Mouse (Mus musculus) embryonic facial prominence, embryonic 15.5 days (tissue): ENCODE results near the gene Dbil5. TPM values are rescaled to one million over a fixed set of nuclear protein-coding genes. Genes with fewer than 3 reads are reported as not detected.
"Not testable (repeated sequence)": the region's sequence is repeated elsewhere in the genome, so short reads cannot be mapped to it uniquely, and the experiment has no call there.

Experiments
- ATAC-seq: fragments of 200-750 bp; cut with Nextera tagmentation; 2 replicates; pipeline ENCODE4 v1.8.0; 2017; ENCODE audit warnings: low read depth, moderate TSS enrichment; ENCODE audit not compliant: insufficient number of reproducible peaks, low FRiP score, low TSS enrichment
- H3K27ac ChIP-seq: fragments of 300-500 bp; sonication (generic); replicated peaks from 2 replicates; pipeline ENCODE4 v1.5.1; 2015; ENCODE audit warnings: mild to moderate bottlenecking, inconsistent platforms
- H3K27me3 ChIP-seq: fragments of 300-500 bp; sonication (generic); 2 replicates; pipeline ENCODE4 v1.6.1; 2015; ENCODE audit warnings: inconsistent platforms
- H3K36me3 ChIP-seq: fragments of 300-500 bp; sonication (generic); 2 replicates; pipeline ENCODE4 v1.6.1; 2015; ENCODE audit warnings: mild to moderate bottlenecking, inconsistent platforms
- H3K4me1 ChIP-seq: fragments of 300-500 bp; sonication (generic); 2 replicates; pipeline ENCODE4 v1.6.1; 2015; ENCODE audit warnings: inconsistent platforms
- H3K4me2 ChIP-seq: fragments of 300-500 bp; sonication (generic); replicated peaks from 2 replicates; pipeline ENCODE4 v1.6.1; 2015; ENCODE audit warnings: mild to moderate bottlenecking, inconsistent platforms
- H3K4me3 ChIP-seq: fragments of 300-500 bp; sonication (generic); replicated peaks from 2 replicates; pipeline ENCODE4 v1.5.1; 2015; ENCODE audit warnings: mild to moderate bottlenecking, inconsistent platforms
- H3K9ac ChIP-seq: fragments of 300-500 bp; sonication (generic); 2 replicates; pipeline ENCODE4 v1.6.1; 2015; ENCODE audit warnings: inconsistent platforms
- H3K9me3 ChIP-seq: fragments of 300-500 bp; sonication (generic); replicated peaks from 2 replicates; pipeline ENCODE4 v1.6.1; 2016; ENCODE audit warnings: inconsistent platforms
- WGBS: fragments of 180-500 bp; shearing (Covaris S2); methylation state at CpG from one replicate; pipeline ENCODE4 v1.1.7; 2015; 5-methylcytosine and 5-hydroxymethylcytosine counted together
- polyA plus RNA-seq: library from polyadenylated mRNA; unstranded; fragments of >200 nt; fragmentation: Nextera tagmentation; extraction: Ambion mirVana; gene quantifications from 2 replicates; pipeline ENCODE4 v1.2.1, GENCODE M21; 2015

The Dbil5 gene
- polyA plus RNA-seq, 1 experiment from 2014 or later: 2.3 TPM

DNA sequence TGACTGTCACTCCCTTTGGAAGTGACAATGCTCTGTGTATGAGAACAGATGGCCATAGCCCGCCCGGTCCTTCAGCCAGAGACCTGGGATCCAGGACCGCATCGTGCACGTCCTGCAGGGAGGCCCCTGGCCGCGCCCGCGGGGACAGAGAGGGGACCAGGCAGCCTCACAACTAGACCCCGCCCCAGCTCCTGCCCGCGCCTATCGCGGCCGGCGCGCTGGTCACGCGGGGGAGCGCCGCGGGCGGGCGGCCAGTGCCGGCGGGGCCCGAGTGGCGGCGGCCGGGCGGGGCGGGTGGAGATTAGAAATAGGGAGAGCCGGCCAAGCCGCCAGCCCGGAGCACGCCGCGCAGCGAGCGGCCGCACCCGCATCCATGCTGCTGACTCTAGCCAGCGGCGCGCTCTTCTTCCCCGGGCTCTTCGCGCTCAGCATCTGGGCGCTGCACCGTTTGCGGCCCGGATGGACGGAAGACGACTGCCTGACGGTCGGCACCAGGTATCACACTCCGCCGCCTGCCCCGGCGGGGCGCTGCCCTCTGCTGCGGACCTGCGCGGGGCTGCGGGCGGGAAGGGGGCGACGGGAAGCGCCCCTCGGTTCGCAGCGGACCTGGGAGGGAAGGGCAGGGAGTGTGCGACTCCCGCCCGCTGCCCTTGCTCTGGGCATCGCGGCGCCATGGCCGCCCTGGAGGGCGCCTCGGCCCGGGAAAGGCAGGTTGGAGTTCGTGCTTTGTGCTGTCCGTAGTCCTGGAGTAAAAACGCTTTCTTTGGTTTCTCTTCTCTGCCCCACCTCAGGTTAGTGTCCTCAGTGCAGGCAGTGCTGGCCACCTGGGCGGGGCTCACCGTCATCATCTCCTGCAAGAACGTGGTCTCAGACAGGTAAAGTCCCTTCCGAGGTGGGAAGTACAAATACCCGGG is 15.4 kb upstream of the Dbil5 start:
- Histone ChIP-seq H3K9me3 (no peaks in the 10 kb centered on the region), H3K4me3 (peak overlapping the region; percentile 74), H3K9ac (peak overlapping the region; percentile 73), H3K4me1 (peaks cover 12% of the 10 kb centered on the region; the same call in 1 of the 2 replicates), H3K27me3 (no peaks in the 10 kb centered on the region), H3K4me2 (peak overlapping the region; percentile 83), H3K36me3 (peaks cover 13% of the 10 kb centered on the region; the same call in 1 of the 2 replicates), H3K27ac (peak overlapping the region; percentile 74)
- under 1% methylated on average over 90 of the region's 90 CpGs for WGBS
- peak; percentile 98 for ATAC-seq

- no peak for ATAC-seq
- H3K27ac ChIP-seq: no peak overlapping the region
- H3K36me3 ChIP-seq: peaks cover 45% of the 10 kb centered on the region
- H3K4me3 ChIP-seq: no peak overlapping the region
- H3K4me2 ChIP-seq: no peak overlapping the region
- no peak overlapping the region for H3K9ac ChIP-seq
- H3K9me3 ChIP-seq: no peaks in the 10 kb centered on the region
- 87% methylated on average over 5 of the region's 5 CpGs for WGBS
- no peaks in the 10 kb centered on the region for H3K27me3 ChIP-seq
- H3K4me1 ChIP-seq: 0 out of 2 replicates have a peak, but pooled peaks cover 6% of the 10 kb centered on the region
These were observed 10.6 kb upstream of the Dbil5 start for GRCm38 (mm10) chr11:76206793-76207192.

DNA sequence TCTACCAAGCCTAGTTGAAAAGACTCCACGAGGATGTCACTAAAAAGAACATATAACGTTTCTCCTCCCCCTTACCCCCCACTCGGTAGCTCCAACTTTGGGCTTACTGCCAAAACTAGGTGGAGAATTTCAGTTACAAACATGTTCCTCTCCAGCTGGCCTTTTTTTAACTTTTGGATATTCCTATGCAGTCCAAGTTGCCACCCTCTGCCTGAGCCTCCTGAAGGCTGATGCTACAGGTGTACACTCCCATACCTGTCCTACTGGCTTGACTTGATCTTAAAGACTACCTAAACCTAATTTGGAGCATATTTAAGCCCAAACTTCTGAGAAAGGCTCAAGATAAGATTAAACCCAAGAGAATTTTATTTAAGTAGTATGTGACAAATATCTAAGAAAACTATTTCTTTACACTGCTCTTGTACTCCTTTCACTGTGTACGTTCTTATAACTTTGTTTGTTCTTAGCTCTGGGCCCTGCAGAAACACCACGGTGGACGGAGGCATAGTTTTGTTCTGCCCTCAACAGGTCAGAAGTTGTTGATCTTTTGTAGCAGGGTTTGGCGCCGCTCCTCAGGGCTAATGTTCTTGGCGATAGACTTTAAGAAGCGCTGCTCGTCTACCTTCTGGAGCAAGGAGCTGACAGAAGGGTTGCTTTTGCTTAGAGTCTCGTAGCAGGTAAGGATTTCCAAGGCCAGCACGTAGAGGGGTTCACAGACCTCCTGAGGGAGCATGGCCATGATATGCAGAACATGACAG is 7.0 kb upstream of the Dbil5 start:
- Histone ChIP-seq H3K9me3 (no peaks in the 10 kb centered on the region), H3K9ac (no peak overlapping the region), H3K36me3 (peaks cover 63% of the 10 kb centered on the region), H3K27ac (peak overlapping the region; percentile 51), H3K4me3 (no peak overlapping the region), H3K27me3 (no peaks in the 10 kb centered on the region), H3K4me2 (no peak overlapping the region), H3K4me1 (no peaks in the 10 kb centered on the region)
- ATAC-seq: no peak
- WGBS: 70% methylated on average over 13 of the region's 13 CpGs

DNA sequence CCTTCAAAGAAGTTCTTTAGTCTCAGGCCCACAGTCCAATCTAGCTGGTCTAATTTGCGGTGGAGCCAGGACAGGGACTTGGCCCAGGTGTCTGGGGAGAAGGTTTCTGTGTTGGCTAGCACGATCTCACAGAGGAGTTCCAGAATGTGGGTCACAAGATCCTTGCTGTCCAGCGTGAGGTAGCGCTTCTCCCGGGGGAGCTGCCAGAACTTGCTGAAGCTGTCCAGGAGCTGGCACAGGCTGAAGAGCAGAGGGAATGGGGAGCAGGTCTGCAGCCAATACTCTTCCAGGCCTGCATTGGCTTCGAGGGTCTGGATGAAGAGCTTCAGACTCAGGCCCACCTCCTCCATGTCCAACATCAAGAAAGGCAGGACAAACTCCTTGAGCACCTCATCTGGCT is 5.8 kb upstream of the Dbil5 start:
- ATAC-seq: not testable (repeated sequence)

GRCm38 (mm10) chr11:76213841-76214240 is 3.6 kb upstream of the Dbil5 start:
- no peak overlapping the region for H3K9ac ChIP-seq
- H3K27ac ChIP-seq: no peak overlapping the region
- H3K36me3 ChIP-seq: peaks cover 37% of the 10 kb centered on the region
- ATAC-seq: no peak
- no peak overlapping the region for H3K4me2 ChIP-seq
- WGBS: 80% methylated on average over 5 of the region's 5 CpGs
- no peaks in the 10 kb centered on the region for H3K27me3 ChIP-seq
- no peaks in the 10 kb centered on the region for H3K9me3 ChIP-seq
- peaks cover 15% of the 10 kb centered on the region for H3K4me1 ChIP-seq
- H3K4me3 ChIP-seq: no peak overlapping the region

More for the DNA sequence above, 5.8 kb upstream of the Dbil5 start:
- H3K9ac ChIP-seq, H3K4me3 ChIP-seq, H3K9me3 ChIP-seq, H3K4me1 ChIP-seq, H3K27me3 ChIP-seq, H3K27ac ChIP-seq, H3K4me2 ChIP-seq: not testable (repeated sequence)
- H3K36me3 ChIP-seq: peaks cover 57% of the 10 kb centered on the region
- 90% methylated on average over 5 of the region's 6 CpGs for WGBS

DNA sequence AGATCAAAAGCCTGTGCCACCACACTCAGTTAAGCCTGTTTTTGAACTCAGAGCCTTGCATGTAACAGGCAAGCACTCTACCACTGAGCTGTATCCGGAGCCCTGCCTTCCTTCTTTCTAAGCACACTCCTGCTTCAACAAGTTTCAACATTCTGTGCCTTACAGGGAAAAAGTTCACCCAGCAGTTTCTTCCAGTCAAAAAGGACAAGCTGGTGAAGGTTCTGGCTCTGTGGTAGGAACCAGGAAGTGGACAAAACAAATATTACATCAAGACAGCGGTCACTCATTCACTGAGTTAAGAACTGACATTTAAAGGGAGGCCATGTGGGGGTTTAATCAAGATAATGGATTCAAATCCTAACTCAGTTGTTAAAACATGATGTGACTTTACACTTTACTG is 2.4 kb upstream of the Dbil5 start:
- Histone ChIP-seq H3K27ac (no peak overlapping the region), H3K9ac (no peak overlapping the region), H3K36me3 (peaks cover 25% of the 10 kb centered on the region), H3K4me3 (no peak overlapping the region), H3K4me2 (no peak overlapping the region), H3K4me1 (peaks cover 15% of the 10 kb centered on the region), H3K27me3 (no peaks in the 10 kb centered on the region), H3K9me3 (no peaks in the 10 kb centered on the region)
- ATAC-seq: no peak
- 93% methylated on average over 2 of the region's 2 CpGs for WGBS

GRCm38 (mm10) chr11:76216049-76216540 is 1.3 kb upstream of the Dbil5 start:
- peak overlapping the region; percentile 66 for H3K4me2 ChIP-seq
- peak overlapping the region; percentile 97 for H3K27ac ChIP-seq
- WGBS: 82% methylated on average over 5 of the region's 5 CpGs
- no peaks in the 10 kb centered on the region for H3K27me3 ChIP-seq
- H3K36me3 ChIP-seq: peaks cover 27% of the 10 kb centered on the region
- 0 out of 2 replicates have a peak overlapping the region, but pooled peaks have one; percentile 91 for H3K9ac ChIP-seq
- ATAC-seq: no peak
- H3K4me3 ChIP-seq: peak overlapping the region; percentile 88; the same call in 1 of the 2 replicates
- H3K4me1 ChIP-seq: peaks cover 15% of the 10 kb centered on the region
- no peaks in the 10 kb centered on the region for H3K9me3 ChIP-seq

- Histone ChIP-seq H3K4me1 (peaks cover 15% of the 10 kb centered on the region), H3K27ac (peak overlapping the region; percentile 97), H3K36me3 (peaks cover 33% of the 10 kb centered on the region), H3K9me3 (no peaks in the 10 kb centered on the region), H3K4me2 (peak overlapping the region; percentile 66), H3K9ac (peak overlapping the region; percentile 91), H3K4me3 (peak overlapping the region; percentile 88), H3K27me3 (no peaks in the 10 kb centered on the region)
- 1% methylated on average over 33 of the region's 33 CpGs for WGBS
- peak; percentile 16 for ATAC-seq
These were observed 573 bp upstream of the Dbil5 start for GRCm38 (mm10) chr11:76216681-76217389.

GRCm38 (mm10) chr11:76224631-76225030 is 7.2 kb downstream of the Dbil5 start:
- Histone ChIP-seq H3K9ac (no peak overlapping the region), H3K9me3 (no peaks in the 10 kb centered on the region), H3K27ac (no peak overlapping the region), H3K4me3 (no peak overlapping the region), H3K4me2 (no peak overlapping the region), H3K27me3 (no peaks in the 10 kb centered on the region), H3K4me1 (no peaks in the 10 kb centered on the region), H3K36me3 (peaks cover 47% of the 10 kb centered on the region)
- ATAC-seq: no peak
- 96% methylated on average over 5 of the region's 5 CpGs for WGBS

GRCm38 (mm10) chr11:76225051-76225450 is 7.6 kb downstream of the Dbil5 start:
- Histone ChIP-seq H3K4me2 (no peak overlapping the region), H3K4me3 (no peak overlapping the region), H3K27me3 (no peaks in the 10 kb centered on the region), H3K9ac (no peak overlapping the region), H3K36me3 (peaks cover 47% of the 10 kb centered on the region), H3K27ac (no peak overlapping the region), H3K4me1 (no peaks in the 10 kb centered on the region), H3K9me3 (no peaks in the 10 kb centered on the region)
- no peak for ATAC-seq

DNA sequence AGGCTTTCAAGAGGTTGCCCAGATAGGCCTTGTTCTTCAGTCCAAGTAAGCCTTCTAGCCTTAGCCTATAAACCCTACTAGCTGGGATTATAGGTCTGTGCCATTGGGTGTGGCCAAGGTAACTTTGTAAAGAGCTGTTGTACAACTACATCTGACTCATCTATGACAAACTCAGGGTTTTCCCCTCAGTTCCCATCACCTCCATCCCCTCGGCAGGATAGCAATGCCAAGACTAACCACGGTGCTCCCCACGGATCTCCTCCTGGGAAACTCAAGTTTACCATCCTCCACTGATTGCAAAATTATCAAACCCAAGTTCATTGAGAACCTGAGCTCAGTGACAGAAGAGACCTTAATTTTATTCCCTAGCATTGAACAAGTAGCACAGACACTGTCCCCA is 18.7 kb downstream of the Dbil5 start:
- Histone ChIP-seq H3K27me3 (no peaks in the 10 kb centered on the region), H3K4me1 (no peaks in the 10 kb centered on the region), H3K4me2 (no peak overlapping the region), H3K36me3 (peaks cover 72% of the 10 kb centered on the region), H3K4me3 (no peak overlapping the region), H3K9me3 (no peaks in the 10 kb centered on the region), H3K27ac (no peak overlapping the region), H3K9ac (no peak overlapping the region)
- WGBS: 82% methylated on average over 3 of the region's 3 CpGs
- ATAC-seq: no peak
